Mouse (Mus musculus): ENCODE measurements around the gene Ccdc80. TPM values are rescaled to one million over a fixed set of nuclear protein-coding genes. Genes with fewer than 3 reads are reported as not detected.

The Ccdc80 gene
- polyA plus RNA-seq, 1 experiment from 2014 or later: 76.3 TPM

Other genes starting within 250 kb of the Ccdc80 start
- gene Cd200r2, start 226.3 kb upstream of the Ccdc80 start, polyA plus RNA-seq (2015; fragmentation: Nextera tagmentation; extraction: Ambion mirVana): not detected in 2 replicates
- 0.40 and 0.48 TPM in 2 replicates for gene Cd200r3, start 149.7 kb upstream of the Ccdc80 start, polyA plus RNA-seq (2015; fragmentation: Nextera tagmentation; extraction: Ambion mirVana)
- 21.1 and 21.6 TPM in 2 replicates for gene Slc35a5, start 65.3 kb downstream of the Ccdc80 start, polyA plus RNA-seq (2015; fragmentation: Nextera tagmentation; extraction: Ambion mirVana)
- 30.8 and 33.3 TPM in 2 replicates for gene Atg3, start 65.4 kb downstream of the Ccdc80 start, polyA plus RNA-seq (2015; fragmentation: Nextera tagmentation; extraction: Ambion mirVana)
- 0.19 and 0.24 TPM in 2 replicates for gene Btla, start 130.9 kb downstream of the Ccdc80 start, polyA plus RNA-seq (2015; fragmentation: Nextera tagmentation; extraction: Ambion mirVana)